Mouse (Mus musculus): ENCODE measurements at regions not wholly inside any gene's neighbourhood (a gene's known extent, or its start where the extent isn't known, plus 50 kb on each side); places are given as distances from the start of the nearest gene placed in this dataset.

DNA sequence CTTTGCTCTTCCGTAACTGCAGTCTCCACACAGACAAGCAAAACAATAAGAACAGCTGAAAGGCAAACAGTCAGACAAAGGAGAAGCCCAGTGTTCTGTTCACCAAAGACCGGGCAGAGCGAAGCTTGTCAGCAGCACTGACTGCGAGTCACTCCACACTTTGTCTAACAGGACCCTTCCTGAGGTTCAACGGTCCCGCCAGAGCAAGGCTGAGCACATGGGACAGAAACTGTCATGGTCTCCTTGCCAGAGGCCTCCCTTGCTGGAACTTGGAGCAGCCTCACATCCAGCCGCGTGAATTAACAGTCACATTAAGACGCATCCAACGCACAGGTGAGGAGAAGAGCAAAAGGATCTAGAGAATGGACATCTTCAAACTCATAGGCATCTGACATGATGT lies 241.1 kb upstream of the Irx4 start:
- H3K27me3 ChIP-seq (ENCODE audit: insufficient read depth, low read length): no peaks in the 10 kb centered on the region
- no peaks in the 10 kb centered on the region for H3K4me1 ChIP-seq (ENCODE audit: insufficient read depth, low read depth, low read length)
- no peaks in the 10 kb centered on the region for H3K36me3 ChIP-seq (replicated peaks)
- TF ChIP-seq GATA2 (IDR thresholded peaks at IDR 0.05; ENCODE audit: borderline replicate concordance, low read depth, low read length) (no peak), CTCF (IDR thresholded peaks at IDR 0.05; ENCODE audit: low read depth, low read length) (no peak), POLR2AphosphoS5 (IDR thresholded peaks at IDR 0.05; ENCODE audit: insufficient replicate concordance, low read depth, low read length) (no peak), GATA1 (IDR thresholded peaks at IDR 0.05; ENCODE audit: borderline replicate concordance, low read length) (no peak), TAL1 (conservative IDR thresholded peaks at IDR 0.05; ENCODE audit: low read depth, low read length) (no peak)
- peaks cover 52% of the 10 kb centered on the region for H3K9me3 ChIP-seq (replicated peaks)
- ATAC-seq (ENCODE audit: extremely low read depth, insufficient number of reproducible peaks, low FRiP score, poor library complexity, severe bottlenecking): no peak
- no peak overlapping the region for H3K4me3 ChIP-seq (ENCODE audit: low read depth, low read length)
- DNase-seq (ENCODE audit: low spot score): no peak

DNA sequence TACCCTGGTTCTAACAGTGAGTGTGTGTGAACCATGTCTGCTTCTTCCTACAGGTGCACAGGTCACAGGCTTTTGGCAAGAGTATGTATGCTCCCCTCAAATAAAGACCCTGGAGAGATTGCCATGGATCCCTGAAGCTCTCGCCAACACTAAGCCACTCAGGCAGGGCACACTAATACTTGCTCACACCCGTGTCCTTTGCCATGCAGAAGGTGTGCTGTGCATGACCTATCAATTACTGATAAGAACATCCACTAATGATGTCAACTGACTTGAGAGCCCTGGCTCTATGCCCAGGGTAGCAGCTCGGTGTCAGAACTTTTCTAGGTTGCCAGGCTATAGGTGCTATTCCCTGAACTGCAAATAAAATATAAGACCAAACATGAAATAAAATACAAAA lies 229.1 kb upstream of the Irx4 start:
- ATAC-seq (ENCODE audit: extremely low read depth, insufficient number of reproducible peaks, low FRiP score, poor library complexity, severe bottlenecking): no peak
- H3K4me3 ChIP-seq (ENCODE audit: low read depth, low read length): no peak overlapping the region
- no peak for DNase-seq (ENCODE audit: low spot score)
- no peaks in the 10 kb centered on the region for H3K27me3 ChIP-seq (ENCODE audit: insufficient read depth, low read length)
- peaks cover 47% of the 10 kb centered on the region for H3K9me3 ChIP-seq (replicated peaks)
- H3K36me3 ChIP-seq (replicated peaks): no peaks in the 10 kb centered on the region
- TF ChIP-seq CTCF (IDR thresholded peaks at IDR 0.05; ENCODE audit: low read depth, low read length): no peak
- TF ChIP-seq GATA1 (IDR thresholded peaks at IDR 0.05; ENCODE audit: borderline replicate concordance, low read length): no peak
- no peak for TF ChIP-seq POLR2AphosphoS5 (IDR thresholded peaks at IDR 0.05; ENCODE audit: insufficient replicate concordance, low read depth, low read length)
- no peak for TF ChIP-seq TAL1 (conservative IDR thresholded peaks at IDR 0.05; ENCODE audit: low read depth, low read length)
- no peak for TF ChIP-seq GATA2 (IDR thresholded peaks at IDR 0.05; ENCODE audit: borderline replicate concordance, low read depth, low read length)
- no peaks in the 10 kb centered on the region for H3K4me1 ChIP-seq (ENCODE audit: insufficient read depth, low read depth, low read length)

DNA sequence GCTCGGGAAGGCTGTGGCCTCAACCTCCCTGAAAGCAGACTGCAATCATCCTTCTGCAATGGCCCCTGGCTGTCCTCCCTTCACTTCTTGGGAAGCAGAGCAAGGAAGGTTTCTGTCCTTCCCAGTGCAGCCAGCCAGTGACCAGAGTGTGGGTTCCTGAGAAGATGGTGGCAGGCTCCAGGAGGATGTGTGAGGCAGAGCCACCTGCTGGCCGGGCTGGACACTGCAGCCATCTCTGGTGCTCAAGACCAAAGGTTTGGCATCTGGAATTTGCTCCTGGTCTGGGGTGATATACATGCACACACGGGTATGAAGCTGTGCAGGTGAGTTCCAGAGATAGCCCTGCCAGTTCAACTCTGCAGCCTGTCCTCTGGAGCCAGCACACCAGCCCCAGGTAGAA lies 227.2 kb upstream of the Irx4 start:
- H3K4me1 ChIP-seq (ENCODE audit: insufficient read depth, low read depth, low read length): no peaks in the 10 kb centered on the region
- TF ChIP-seq POLR2AphosphoS5 (IDR thresholded peaks at IDR 0.05; ENCODE audit: insufficient replicate concordance, low read depth, low read length) (no peak), GATA1 (IDR thresholded peaks at IDR 0.05; ENCODE audit: borderline replicate concordance, low read length) (no peak), TAL1 (conservative IDR thresholded peaks at IDR 0.05; ENCODE audit: low read depth, low read length) (no peak), GATA2 (IDR thresholded peaks at IDR 0.05; ENCODE audit: borderline replicate concordance, low read depth, low read length) (no peak), CTCF (IDR thresholded peaks at IDR 0.05; ENCODE audit: low read depth, low read length) (peak; percentile 35)
- H3K9me3 ChIP-seq (replicated peaks): peaks cover 56% of the 10 kb centered on the region
- no peak for DNase-seq (ENCODE audit: low spot score)
- H3K27me3 ChIP-seq (ENCODE audit: insufficient read depth, low read length): no peaks in the 10 kb centered on the region
- no peak overlapping the region for H3K4me3 ChIP-seq (ENCODE audit: low read depth, low read length)
- no peaks in the 10 kb centered on the region for H3K36me3 ChIP-seq (replicated peaks)
- no peak for ATAC-seq (ENCODE audit: extremely low read depth, insufficient number of reproducible peaks, low FRiP score, poor library complexity, severe bottlenecking)

DNA sequence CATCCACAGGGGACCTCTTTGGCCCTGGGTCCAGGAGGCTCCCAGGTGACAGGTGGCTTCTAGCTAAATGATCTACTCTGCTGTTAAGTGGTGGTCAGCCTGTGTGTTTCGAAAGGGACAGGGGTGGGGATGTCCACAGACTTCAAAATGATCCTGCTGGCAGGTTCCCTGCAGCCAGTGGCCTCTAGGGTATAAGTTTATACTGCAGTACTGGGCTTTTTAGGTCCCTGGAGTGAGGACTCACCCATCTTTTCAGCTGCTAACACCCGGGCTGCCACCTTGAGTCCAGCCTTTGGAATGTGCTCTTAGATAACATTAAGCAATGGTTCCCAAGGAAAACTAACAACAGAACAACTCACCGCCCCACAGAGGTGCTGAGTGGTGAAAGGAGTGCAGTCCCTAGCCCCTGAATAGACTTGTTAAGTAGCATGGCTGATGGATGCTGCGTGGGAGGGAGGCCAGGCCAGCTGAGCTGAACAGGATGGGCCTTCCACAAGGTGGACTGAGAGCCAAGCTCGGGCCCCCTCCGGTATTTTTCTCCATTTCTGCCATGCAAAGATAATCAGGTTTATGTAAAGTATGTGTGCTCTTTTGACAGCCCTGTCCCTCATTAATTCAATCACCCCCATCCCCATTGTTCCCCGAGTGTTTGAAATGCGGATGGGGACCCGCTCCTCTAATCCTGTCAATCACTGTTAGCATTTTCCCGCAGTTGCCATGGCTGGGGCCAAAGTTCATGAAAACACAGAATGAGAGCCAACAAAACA lies 226.0 kb upstream of the Irx4 start:
- H3K36me3 ChIP-seq (replicated peaks): no peaks in the 10 kb centered on the region
- H3K27me3 ChIP-seq (ENCODE audit: insufficient read depth, low read length): no peaks in the 10 kb centered on the region
- H3K4me1 ChIP-seq (ENCODE audit: insufficient read depth, low read depth, low read length): no peaks in the 10 kb centered on the region
- TF ChIP-seq CTCF (IDR thresholded peaks at IDR 0.05; ENCODE audit: low read depth, low read length) (no peak), GATA2 (IDR thresholded peaks at IDR 0.05; ENCODE audit: borderline replicate concordance, low read depth, low read length) (no peak), POLR2AphosphoS5 (IDR thresholded peaks at IDR 0.05; ENCODE audit: insufficient replicate concordance, low read depth, low read length) (no peak), TAL1 (conservative IDR thresholded peaks at IDR 0.05; ENCODE audit: low read depth, low read length) (no peak), GATA1 (IDR thresholded peaks at IDR 0.05; ENCODE audit: borderline replicate concordance, low read length) (no peak)
- ATAC-seq (ENCODE audit: extremely low read depth, insufficient number of reproducible peaks, low FRiP score, poor library complexity, severe bottlenecking) (no peak), DNase-seq (ENCODE audit: low spot score) (no peak)
- peaks cover 67% of the 10 kb centered on the region for H3K9me3 ChIP-seq (replicated peaks)
- no peak overlapping the region for H3K4me3 ChIP-seq (ENCODE audit: low read depth, low read length)

DNA sequence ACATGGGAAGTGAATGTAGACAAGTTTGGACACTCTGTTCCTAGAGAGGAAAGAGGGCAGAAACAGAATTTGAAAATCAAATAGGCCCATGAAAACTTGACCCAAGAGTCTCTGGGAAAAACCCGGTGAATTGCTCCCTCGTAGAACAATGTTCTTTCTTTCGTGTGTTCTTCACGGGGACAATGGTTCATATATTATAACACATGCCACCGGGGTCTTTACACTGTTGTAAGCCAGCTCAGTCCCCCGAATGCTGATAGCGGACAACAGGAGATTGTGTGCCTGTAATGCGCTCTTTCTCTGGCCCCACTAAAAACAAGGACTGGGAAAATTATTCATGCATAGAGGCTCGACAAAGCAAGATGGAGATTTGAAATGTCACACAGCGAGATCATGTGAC lies 225.4 kb upstream of the Irx4 start:
- H3K4me3 ChIP-seq (ENCODE audit: low read depth, low read length): no peak overlapping the region
- H3K27me3 ChIP-seq (ENCODE audit: insufficient read depth, low read length): no peaks in the 10 kb centered on the region
- ATAC-seq (ENCODE audit: extremely low read depth, insufficient number of reproducible peaks, low FRiP score, poor library complexity, severe bottlenecking) (no peak), DNase-seq (ENCODE audit: low spot score) (no peak)
- TF ChIP-seq CTCF (IDR thresholded peaks at IDR 0.05; ENCODE audit: low read depth, low read length) (no peak), TAL1 (conservative IDR thresholded peaks at IDR 0.05; ENCODE audit: low read depth, low read length) (no peak), POLR2AphosphoS5 (IDR thresholded peaks at IDR 0.05; ENCODE audit: insufficient replicate concordance, low read depth, low read length) (no peak), GATA1 (IDR thresholded peaks at IDR 0.05; ENCODE audit: borderline replicate concordance, low read length) (no peak), GATA2 (IDR thresholded peaks at IDR 0.05; ENCODE audit: borderline replicate concordance, low read depth, low read length) (no peak)
- no peaks in the 10 kb centered on the region for H3K4me1 ChIP-seq (ENCODE audit: insufficient read depth, low read depth, low read length)
- H3K36me3 ChIP-seq (replicated peaks): no peaks in the 10 kb centered on the region
- H3K9me3 ChIP-seq (replicated peaks): peaks cover 67% of the 10 kb centered on the region

DNA sequence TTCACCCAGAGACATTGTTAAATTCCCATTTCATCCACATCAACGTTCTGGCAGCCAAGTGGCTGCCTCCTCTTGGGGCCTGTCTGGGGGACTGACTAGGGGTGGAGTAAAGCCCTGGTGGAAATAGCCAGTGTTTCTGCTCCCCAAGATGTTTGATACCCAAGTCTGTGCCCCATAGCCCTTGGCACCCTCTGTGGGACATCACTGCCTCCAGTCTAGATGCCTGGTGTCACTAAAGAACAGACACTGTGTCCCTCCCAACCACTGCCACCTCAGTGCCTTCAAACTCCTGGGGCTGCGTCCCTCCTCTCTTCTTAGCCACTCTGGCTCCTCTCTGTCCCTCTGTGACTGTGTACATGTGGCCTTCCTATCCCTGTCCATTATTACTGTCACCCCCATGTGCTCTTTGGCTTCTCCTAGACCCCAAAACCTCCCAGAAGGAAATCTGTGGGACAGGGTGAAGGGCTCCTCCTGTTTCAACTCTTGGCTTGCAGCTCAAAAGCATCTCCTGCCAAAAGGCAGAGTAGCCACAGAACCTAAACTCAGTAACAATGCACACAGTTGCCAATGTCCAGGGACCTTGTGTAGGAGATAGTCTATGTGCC lies 224.8 kb upstream of the Irx4 start:
- Histone ChIP-seq H3K4me3 (ENCODE audit: low read depth, low read length) (no peak overlapping the region), H3K4me1 (ENCODE audit: insufficient read depth, low read depth, low read length) (no peaks in the 10 kb centered on the region), H3K36me3 (replicated peaks) (no peaks in the 10 kb centered on the region), H3K9me3 (replicated peaks) (peaks cover 63% of the 10 kb centered on the region), H3K27me3 (ENCODE audit: insufficient read depth, low read length) (no peaks in the 10 kb centered on the region)
- DNase-seq (ENCODE audit: low spot score): no peak
- no peak for ATAC-seq (ENCODE audit: extremely low read depth, insufficient number of reproducible peaks, low FRiP score, poor library complexity, severe bottlenecking)
- TF ChIP-seq CTCF (IDR thresholded peaks at IDR 0.05; ENCODE audit: low read depth, low read length) (no peak), GATA1 (IDR thresholded peaks at IDR 0.05; ENCODE audit: borderline replicate concordance, low read length) (no peak), POLR2AphosphoS5 (IDR thresholded peaks at IDR 0.05; ENCODE audit: insufficient replicate concordance, low read depth, low read length) (no peak), TAL1 (conservative IDR thresholded peaks at IDR 0.05; ENCODE audit: low read depth, low read length) (no peak), GATA2 (IDR thresholded peaks at IDR 0.05; ENCODE audit: borderline replicate concordance, low read depth, low read length) (no peak)

Measured in G1E (cell line).